Mouse (Mus musculus) liver, embryonic 14.5 days (tissue): Measurements from ENCODE around the gene Sdk2.

Source experiments
- CTCF ChIP-seq: IDR thresholded peaks from 2 replicates; pipeline ENCODE4 v1.5.1; 2016; ENCODE audit warnings: antibody characterized with exemption, low read depth, control low read depth
- EP300 ChIP-seq: IDR thresholded peaks from 2 replicates; pipeline ENCODE4 v1.6.1; 2016; ENCODE audit warnings: antibody characterized with exemption, low read depth

DNA sequence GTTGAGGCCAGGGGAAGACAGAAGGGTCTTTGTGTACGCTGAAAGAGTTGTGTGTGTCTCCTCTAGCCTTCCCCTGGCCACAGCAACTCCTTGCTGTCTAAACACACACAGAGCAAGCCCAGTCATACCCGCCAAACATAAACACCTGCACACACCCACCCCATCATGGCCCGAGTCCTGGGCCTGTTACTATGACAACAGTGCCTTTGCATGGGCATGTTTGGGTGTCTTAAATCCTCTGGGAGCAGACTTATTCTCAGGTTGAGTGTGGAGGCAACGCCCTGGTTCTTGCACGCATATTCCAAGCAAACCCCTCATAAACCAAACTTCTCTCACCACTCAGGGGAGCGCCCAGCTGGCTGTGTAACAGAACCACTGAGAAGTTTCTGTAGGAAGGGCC is 173.9 kb downstream of the Sdk2 start:
- TF ChIP-seq CTCF, result no peak
- TF ChIP-seq EP300, result no peak
